Mouse (Mus musculus) midbrain, embryonic 12.5 days (tissue): ENCODE measurements around the gene Arntl. TPM values are rescaled to one million over a fixed set of nuclear protein-coding genes. Genes with fewer than 3 reads are reported as not detected.
"Not testable (repeated sequence)": the region's sequence is repeated elsewhere in the genome, so short reads cannot be mapped to it uniquely, and the experiment has no call there.

ENCODE experiments used
- ATAC-seq: fragments of 200-750 bp; cut with Nextera tagmentation; 2 replicates; pipeline ENCODE4 v1.8.0; 2017; ENCODE audit warnings: low read depth, moderate TSS enrichment, moderate library complexity; ENCODE audit not compliant: low FRiP score
- H3K27ac ChIP-seq: fragments of 300-500 bp; sonication (generic); replicated peaks from 2 replicates; pipeline ENCODE4 v1.5.1; 2016; ENCODE audit warnings: mild to moderate bottlenecking
- H3K27me3 ChIP-seq: fragments of 300-500 bp; sonication (generic); 2 replicates; pipeline ENCODE4 v1.6.1; 2016; ENCODE audit warnings: mild to moderate bottlenecking
- H3K36me3 ChIP-seq: fragments of 300-500 bp; sonication (generic); 2 replicates; pipeline ENCODE4 v1.6.1; 2016
- H3K4me1 ChIP-seq: fragments of 300-500 bp; sonication (generic); 2 replicates; pipeline ENCODE4 v1.6.1; 2016
- H3K4me2 ChIP-seq: fragments of 300-500 bp; sonication (generic); replicated peaks from 2 replicates; pipeline ENCODE4 v1.6.1; 2016; ENCODE audit warnings: mild to moderate bottlenecking, moderate library complexity
- H3K4me3 ChIP-seq: fragments of 300-500 bp; sonication (generic); 2 replicates; pipeline ENCODE4 v1.5.1; 2016; ENCODE audit warnings: mild to moderate bottlenecking
- H3K9ac ChIP-seq: fragments of 300-500 bp; sonication (generic); replicated peaks from 2 replicates; pipeline ENCODE4 v1.6.1; 2016; ENCODE audit warnings: mild to moderate bottlenecking, moderate library complexity
- H3K9me3 ChIP-seq: fragments of 300-500 bp; sonication (generic); 2 replicates; pipeline ENCODE4 v1.6.1; 2016; ENCODE audit warnings: mild to moderate bottlenecking
- WGBS: fragments of 180-500 bp; shearing (Covaris S2); methylation state at CpG from one replicate; pipeline ENCODE4 v1.1.7; 2016; 5-methylcytosine and 5-hydroxymethylcytosine counted together
- polyA plus RNA-seq: library from polyadenylated mRNA; unstranded; fragments of >200 nt; fragmentation: Nextera tagmentation; extraction: Ambion mirVana; gene quantifications from 2 replicates; pipeline ENCODE4 v1.2.1, GENCODE M21; 2016

Gene Arntl
- polyA plus RNA-seq, 1 experiment from 2014 or later: 7.8 TPM

DNA sequence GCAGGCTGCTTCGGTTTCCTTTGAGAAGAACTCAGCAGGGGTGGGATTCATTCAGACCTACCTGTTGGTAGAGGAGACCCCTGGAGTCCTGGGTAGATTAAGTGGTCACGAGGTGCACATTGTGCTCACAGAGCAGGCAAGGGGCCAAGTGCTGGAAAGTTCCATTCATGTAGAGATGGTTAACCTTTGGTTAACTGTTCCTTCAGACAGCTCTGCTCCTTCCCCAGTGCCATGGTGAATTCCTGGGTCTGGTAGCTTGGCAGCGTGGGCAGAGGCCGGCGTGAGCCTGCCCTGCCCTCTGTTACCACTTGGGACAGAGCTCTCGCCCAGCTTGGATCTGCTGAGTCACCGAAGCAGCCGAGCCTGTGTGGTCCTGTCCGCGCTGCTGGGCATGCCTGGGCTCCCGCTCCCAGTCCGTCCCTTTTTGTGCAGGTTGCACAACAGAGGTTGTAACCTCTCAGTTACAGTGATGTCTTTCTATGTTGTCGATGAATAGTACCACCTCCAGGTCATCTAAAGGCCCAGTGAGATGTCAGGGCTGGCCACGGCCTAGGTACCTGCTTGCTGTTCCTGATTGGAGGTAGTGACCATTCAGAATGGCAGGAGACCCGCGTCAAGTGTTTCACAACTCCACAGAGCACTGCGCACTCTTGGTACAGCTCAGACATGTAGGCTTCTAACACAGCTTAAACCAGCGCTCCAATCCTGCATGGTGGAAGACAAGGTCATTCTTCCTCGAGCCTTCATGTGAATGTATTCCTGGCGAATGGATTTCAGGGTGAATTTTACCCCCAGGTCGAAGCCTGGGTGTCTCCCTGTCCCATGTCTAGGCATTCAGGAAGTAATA, 53.3 kb downstream of the Arntl start:
- WGBS: 65% methylated on average over 21 of the region's 21 CpGs
- Histone ChIP-seq H3K4me3 (no peak overlapping the region), H3K27me3 (0 out of 2 replicates have a peak, but pooled peaks cover 17% of the 10 kb centered on the region), H3K9ac (no peak overlapping the region), H3K9me3 (no peaks in the 10 kb centered on the region), H3K36me3 (no peaks in the 10 kb centered on the region), H3K27ac (no peak overlapping the region), H3K4me2 (no peak overlapping the region), H3K4me1 (peaks cover 4% of the 10 kb centered on the region; the same call in 1 of the 2 replicates)
- 0 out of 2 replicates have a peak, but pooled peaks have one; percentile 41 for ATAC-seq

GRCm38 (mm10) chr7:113261690-113262089, 54.4 kb downstream of the Arntl start:
- no peak overlapping the region for H3K4me3 ChIP-seq

DNA sequence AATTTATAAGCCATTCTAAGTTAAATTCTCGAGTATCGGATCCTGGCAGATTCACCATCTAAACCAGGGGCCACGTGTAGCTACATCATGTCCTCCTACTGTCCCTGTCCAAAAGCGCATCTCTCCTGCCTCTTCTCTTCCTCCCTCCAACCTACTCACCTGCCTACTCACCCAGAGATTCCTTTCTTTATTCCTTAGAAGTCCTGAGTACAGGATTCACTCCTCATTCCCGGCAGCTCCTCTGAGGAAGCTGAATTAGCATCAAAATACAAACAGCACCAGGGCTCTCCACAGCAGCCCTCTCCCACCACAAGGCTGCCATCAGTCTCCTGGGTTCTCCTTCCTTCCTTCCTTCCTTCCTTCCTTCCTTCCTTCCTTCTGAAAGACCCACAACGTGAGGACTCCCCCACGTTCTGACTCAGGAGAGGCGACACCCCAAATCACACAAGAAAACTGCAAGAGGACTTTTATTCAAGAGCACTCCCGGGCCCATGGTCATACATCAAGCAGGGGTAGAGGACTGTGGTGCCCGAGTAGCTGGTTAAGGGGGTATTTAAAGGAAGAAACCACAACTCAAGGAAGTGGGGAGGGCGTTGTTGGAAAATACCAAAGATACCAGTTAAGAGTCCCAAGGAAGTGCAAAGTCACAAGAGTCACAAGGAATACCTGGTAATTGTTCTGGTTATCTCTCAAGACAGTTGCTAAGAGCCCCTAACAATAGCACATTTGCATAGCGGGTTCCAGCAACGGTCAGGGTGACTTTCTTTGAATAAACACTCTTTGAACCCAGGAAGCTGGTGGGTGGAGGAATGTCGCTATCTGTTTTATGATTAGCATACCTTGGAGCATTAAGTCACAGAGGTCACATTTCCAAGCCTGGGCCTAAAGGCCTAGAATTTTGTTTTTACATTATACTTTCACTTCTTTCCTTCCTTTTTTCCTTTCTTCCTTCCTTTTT, 55.5 kb downstream of the Arntl start:
- not testable (repeated sequence) for ATAC-seq, H3K9ac ChIP-seq, H3K4me2 ChIP-seq, H3K4me1 ChIP-seq, H3K4me3 ChIP-seq, H3K27ac ChIP-seq, H3K36me3 ChIP-seq, H3K9me3 ChIP-seq
- 42% methylated on average over 14 of the region's 14 CpGs for WGBS
- 0 out of 2 replicates have a peak, but pooled peaks cover 17% of the 10 kb centered on the region for H3K27me3 ChIP-seq

More at GRCm38 (mm10) chr7:113261690-113262089, 54.4 kb downstream of the Arntl start:
- peaks cover 4% of the 10 kb centered on the region; the same call in 1 of the 2 replicates for H3K4me1 ChIP-seq
- H3K27ac ChIP-seq: no peak overlapping the region
- no peak overlapping the region for H3K9ac ChIP-seq
- ATAC-seq: no peak
- H3K36me3 ChIP-seq: no peaks in the 10 kb centered on the region
- 85% methylated on average over 3 of the region's 3 CpGs for WGBS
- no peak overlapping the region for H3K4me2 ChIP-seq
- H3K9me3 ChIP-seq: no peaks in the 10 kb centered on the region
- H3K27me3 ChIP-seq: 0 out of 2 replicates have a peak, but pooled peaks cover 17% of the 10 kb centered on the region

DNA sequence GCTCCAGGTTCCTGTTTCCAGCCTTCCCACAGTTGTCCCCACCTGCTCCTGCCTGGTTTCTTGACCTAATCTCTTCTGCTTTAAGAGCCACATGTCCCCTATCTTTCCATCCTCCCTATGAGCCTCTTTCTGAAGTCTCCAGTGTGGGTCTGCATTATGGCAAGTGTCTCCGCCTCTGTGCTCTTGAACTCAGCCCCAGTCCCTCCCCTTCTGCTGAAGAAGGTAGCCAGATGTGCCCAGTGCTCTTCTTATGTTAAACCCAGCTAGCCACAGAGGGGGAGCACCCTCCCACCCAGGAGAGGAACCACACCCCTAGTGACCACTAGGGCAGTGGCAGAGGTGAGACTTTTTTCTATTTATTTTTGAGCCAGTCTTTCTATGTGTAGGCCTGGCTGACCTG, 56.7 kb downstream of the Arntl start:
- 93% methylated on average over 1 of the region's 1 CpGs for WGBS

GRCm38 (mm10) chr7:113268287-113268686, 61.0 kb downstream of the Arntl start:
- Histone ChIP-seq H3K4me2 (no peak overlapping the region), H3K27me3 (0 out of 2 replicates have a peak, but pooled peaks cover 5% of the 10 kb centered on the region), H3K36me3 (no peaks in the 10 kb centered on the region), H3K27ac (no peak overlapping the region), H3K9ac (no peak overlapping the region), H3K4me3 (no peak overlapping the region), H3K9me3 (no peaks in the 10 kb centered on the region), H3K4me1 (no peaks in the 10 kb centered on the region)
- WGBS: 79% methylated on average over 9 of the region's 9 CpGs
- ATAC-seq: no peak

More for the DNA sequence above, 56.7 kb downstream of the Arntl start:
- H3K9ac ChIP-seq: no peak overlapping the region
- H3K4me3 ChIP-seq: no peak overlapping the region
- H3K9me3 ChIP-seq: no peaks in the 10 kb centered on the region
- peaks cover 4% of the 10 kb centered on the region; the same call in 1 of the 2 replicates for H3K4me1 ChIP-seq
- H3K27ac ChIP-seq: no peak overlapping the region
- no peaks in the 10 kb centered on the region for H3K36me3 ChIP-seq
- ATAC-seq: no peak
- 0 out of 2 replicates have a peak, but pooled peaks cover 17% of the 10 kb centered on the region for H3K27me3 ChIP-seq
- no peak overlapping the region for H3K4me2 ChIP-seq

DNA sequence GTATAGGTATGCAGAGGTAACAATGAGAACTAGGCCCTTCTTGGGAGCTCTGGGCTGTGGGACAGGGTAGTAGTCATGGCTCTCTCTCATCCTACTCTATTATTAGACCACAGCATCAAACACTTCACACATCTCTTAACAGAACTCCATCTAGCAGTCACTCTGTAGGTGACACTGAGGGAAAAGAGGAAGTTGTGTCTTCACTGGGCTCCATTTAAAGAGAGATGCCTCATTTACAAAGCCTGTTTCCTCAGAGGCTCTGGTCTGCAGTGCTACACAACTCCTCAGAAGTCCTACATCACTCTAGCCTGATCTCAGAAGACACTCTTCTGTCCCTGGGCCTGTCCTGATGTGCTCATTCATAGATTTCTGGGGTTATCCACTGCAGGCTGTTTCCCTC, 61.8 kb downstream of the Arntl start:
- H3K27me3 ChIP-seq: 0 out of 2 replicates have a peak, but pooled peaks cover under 1% of the 10 kb centered on the region
- no peak overlapping the region for H3K9ac ChIP-seq
- H3K36me3 ChIP-seq: no peaks in the 10 kb centered on the region
- no peak overlapping the region for H3K4me2 ChIP-seq
- H3K4me3 ChIP-seq: no peak overlapping the region
- no peak overlapping the region for H3K27ac ChIP-seq
- H3K9me3 ChIP-seq: no peaks in the 10 kb centered on the region
- H3K4me1 ChIP-seq: no peaks in the 10 kb centered on the region
- no peak for ATAC-seq

- H3K9me3 ChIP-seq: no peaks in the 10 kb centered on the region
- no peak overlapping the region for H3K4me3 ChIP-seq
- 74% methylated on average over 3 of the region's 3 CpGs for WGBS
- no peak for ATAC-seq
- no peaks in the 10 kb centered on the region for H3K27me3 ChIP-seq
- no peak overlapping the region for H3K27ac ChIP-seq
- no peaks in the 10 kb centered on the region for H3K4me1 ChIP-seq
- no peak overlapping the region for H3K9ac ChIP-seq
- no peak overlapping the region for H3K4me2 ChIP-seq
- H3K36me3 ChIP-seq: no peaks in the 10 kb centered on the region
Measured at GRCm38 (mm10) chr7:113269921-113270320, 62.7 kb downstream of the Arntl start.

GRCm38 (mm10) chr7:113270551-113270950, 63.3 kb downstream of the Arntl start:
- Histone ChIP-seq H3K9me3 (no peaks in the 10 kb centered on the region), H3K9ac (no peak overlapping the region), H3K4me2 (no peak overlapping the region), H3K27ac (no peak overlapping the region), H3K36me3 (no peaks in the 10 kb centered on the region), H3K4me3 (no peak overlapping the region), H3K4me1 (no peaks in the 10 kb centered on the region), H3K27me3 (no peaks in the 10 kb centered on the region)
- no peak for ATAC-seq
- 86% methylated on average over 10 of the region's 10 CpGs for WGBS

GRCm38 (mm10) chr7:113270991-113271390, 63.7 kb downstream of the Arntl start:
- Histone ChIP-seq H3K9me3 (no peaks in the 10 kb centered on the region), H3K4me1 (no peaks in the 10 kb centered on the region), H3K4me2 (no peak overlapping the region), H3K27ac (no peak overlapping the region), H3K4me3 (no peak overlapping the region), H3K9ac (no peak overlapping the region), H3K27me3 (no peaks in the 10 kb centered on the region), H3K36me3 (no peaks in the 10 kb centered on the region)
- no peak for ATAC-seq
- whole genome bisulfite sequencing: 77% methylated on average over 2 of the region's 2 CpGs

- H3K9me3 ChIP-seq: no peaks in the 10 kb centered on the region
- H3K9ac ChIP-seq: no peak overlapping the region
- no peak overlapping the region for H3K4me3 ChIP-seq
- H3K27ac ChIP-seq: no peak overlapping the region
- H3K36me3 ChIP-seq: no peaks in the 10 kb centered on the region
- WGBS: 73% methylated on average over 5 of the region's 6 CpGs
- H3K4me2 ChIP-seq: no peak overlapping the region
- no peaks in the 10 kb centered on the region for H3K27me3 ChIP-seq
- no peaks in the 10 kb centered on the region for H3K4me1 ChIP-seq
- ATAC-seq: no peak
Measured at GRCm38 (mm10) chr7:113272338-113272997, 65.2 kb downstream of the Arntl start.

DNA sequence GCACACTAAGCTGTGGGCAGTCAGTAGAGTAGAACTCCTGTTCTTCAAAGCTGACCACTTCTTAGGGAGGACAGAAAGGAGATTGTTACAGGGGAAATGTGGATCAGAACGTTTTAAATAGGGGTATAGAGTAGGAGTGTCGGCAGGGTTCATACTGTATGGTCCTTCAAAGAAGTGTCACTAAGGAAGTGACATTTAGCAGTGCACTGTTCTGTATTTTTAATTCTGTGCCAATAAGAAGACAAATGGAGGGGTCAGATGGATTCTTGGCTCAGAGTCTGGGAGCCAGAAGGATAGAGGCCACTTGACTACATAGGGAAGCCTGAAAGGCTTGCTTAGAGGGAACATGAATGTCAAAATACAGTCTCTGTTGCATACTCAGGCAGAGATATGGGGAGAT, 70.0 kb downstream of the Arntl start:
- no peak overlapping the region for H3K27ac ChIP-seq
- WGBS: 78% methylated on average over 2 of the region's 2 CpGs
- H3K9me3 ChIP-seq: no peaks in the 10 kb centered on the region
- no peak overlapping the region for H3K4me3 ChIP-seq
- no peak overlapping the region for H3K9ac ChIP-seq
- H3K4me2 ChIP-seq: no peak overlapping the region
- no peaks in the 10 kb centered on the region for H3K36me3 ChIP-seq
- ATAC-seq: no peak
- no peaks in the 10 kb centered on the region for H3K27me3 ChIP-seq
- no peaks in the 10 kb centered on the region for H3K4me1 ChIP-seq
